Mouse (Mus musculus): ENCODE measurements at regions not wholly inside any gene's neighbourhood (a gene's known extent, or its start where the extent isn't known, plus 50 kb on each side); places are given as distances from the start of the nearest gene placed in this dataset.

DNA sequence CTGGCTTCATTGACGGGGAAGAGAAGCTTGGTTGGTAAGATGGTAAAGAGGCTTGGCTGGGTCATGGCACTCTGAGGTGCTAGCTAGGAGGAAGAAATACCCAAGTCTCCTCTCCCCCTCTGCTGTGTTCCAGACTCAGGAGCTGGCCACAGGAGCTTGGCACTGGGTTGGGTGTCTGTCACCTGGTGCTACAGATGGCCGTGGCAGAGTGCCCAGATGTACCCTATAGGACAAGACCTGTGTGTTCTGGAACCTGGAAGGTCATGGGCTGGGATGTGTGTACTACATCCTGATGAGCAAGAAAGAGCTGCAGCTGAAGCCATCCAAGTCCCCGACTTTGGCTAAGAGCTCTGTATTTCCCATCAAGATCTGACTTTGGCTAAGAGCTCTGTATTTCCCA, 72.4 kb downstream of the Nupl2 start:
- no peak for DNase-seq

- DNase-seq: no peak
Observed at GRCm38 (mm10) chr5:24239006-24239405, 74.2 kb downstream of the Nupl2 start.

DNA sequence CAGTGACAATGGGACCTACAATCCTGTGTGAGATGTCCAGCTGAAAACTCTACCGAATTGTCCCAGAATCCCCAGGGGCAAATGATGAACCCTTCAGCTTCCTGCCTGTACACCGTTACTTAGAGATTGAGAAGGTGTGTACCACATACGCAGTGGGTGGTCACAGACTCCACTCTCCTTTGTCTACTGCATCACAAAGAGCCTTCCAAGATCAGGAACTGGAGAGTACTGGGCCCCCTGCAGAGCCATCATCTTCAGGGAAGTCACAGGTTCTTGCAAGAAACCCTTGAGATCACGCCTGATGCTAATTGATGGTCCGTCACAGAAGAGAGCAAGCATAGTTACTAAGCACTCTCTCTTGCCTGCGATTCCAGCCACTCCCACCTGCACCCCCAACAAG, 79.4 kb downstream of the Nupl2 start:
- DNase-seq: no peak

DNA sequence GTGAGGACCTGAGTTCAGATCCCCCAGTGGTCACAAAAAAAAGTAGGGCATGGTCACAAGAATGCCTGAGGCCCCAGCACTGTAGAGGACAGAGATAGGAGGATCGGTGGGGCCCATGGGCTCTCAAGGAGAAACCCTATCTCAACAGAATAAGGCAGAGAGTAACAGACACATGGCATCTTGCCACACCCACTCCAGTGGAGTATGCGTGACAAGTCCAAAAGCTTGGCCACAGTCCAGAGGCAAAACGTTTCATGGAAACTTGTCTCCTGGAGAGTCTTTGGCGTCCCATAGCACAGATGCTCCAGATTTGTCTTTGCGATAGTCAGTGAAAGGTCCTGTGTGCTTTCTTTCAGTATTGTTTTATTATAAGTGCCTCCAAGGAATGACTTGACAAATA, 90.7 kb downstream of the Nupl2 start:
- DNase-seq: no peak

- peak; percentile 55 for DNase-seq
Observed at GRCm38 (mm10) chr5:24261098-24261497, 90.3 kb downstream of the Kcnh2 start.

DNA sequence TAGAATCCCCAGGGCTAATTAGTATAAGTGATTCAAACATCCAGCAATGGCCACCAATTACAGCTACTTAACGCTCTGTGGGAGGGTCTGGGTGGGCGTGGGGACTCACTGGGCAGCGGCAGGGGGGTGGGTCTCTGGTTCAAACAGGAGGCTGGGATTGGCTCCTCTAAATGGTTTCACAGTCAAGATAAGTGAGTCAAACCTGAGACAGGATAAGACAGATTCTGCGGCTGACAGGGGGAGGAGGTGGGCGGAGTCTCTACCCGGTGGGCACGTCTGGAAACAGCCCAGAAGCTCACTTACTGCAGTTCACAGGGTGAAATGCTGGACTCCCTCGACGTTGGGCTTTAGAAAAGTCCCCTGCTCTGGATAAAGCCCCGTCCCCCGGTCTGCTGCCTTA, 89.3 kb downstream of the Kcnh2 start:
- no peak for DNase-seq

DNA sequence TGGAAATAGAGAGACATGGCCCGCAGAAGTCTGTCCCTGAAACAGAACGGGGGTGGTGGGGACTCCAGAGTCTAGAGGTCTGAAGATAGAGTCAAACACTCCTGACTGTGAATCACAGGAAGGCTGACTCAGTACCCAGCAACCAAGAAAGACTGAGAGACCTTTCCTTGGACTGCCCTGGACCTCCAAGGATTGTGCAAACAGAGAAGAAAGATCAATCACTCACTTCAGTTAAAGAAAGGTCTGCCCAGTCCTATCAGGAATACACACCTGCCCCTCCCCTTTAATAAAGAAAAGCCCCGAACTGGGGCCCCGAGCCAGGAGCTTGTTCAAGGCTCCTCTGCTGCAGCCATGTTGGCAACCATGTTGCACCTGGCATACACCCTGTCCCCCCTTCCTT, 87.3 kb downstream of the Kcnh2 start:
- DNase-seq: no peak

- DNase-seq: no peak
Observed at GRCm38 (mm10) chr5:24265431-24265830, 86.0 kb downstream of the Kcnh2 start.

DNA sequence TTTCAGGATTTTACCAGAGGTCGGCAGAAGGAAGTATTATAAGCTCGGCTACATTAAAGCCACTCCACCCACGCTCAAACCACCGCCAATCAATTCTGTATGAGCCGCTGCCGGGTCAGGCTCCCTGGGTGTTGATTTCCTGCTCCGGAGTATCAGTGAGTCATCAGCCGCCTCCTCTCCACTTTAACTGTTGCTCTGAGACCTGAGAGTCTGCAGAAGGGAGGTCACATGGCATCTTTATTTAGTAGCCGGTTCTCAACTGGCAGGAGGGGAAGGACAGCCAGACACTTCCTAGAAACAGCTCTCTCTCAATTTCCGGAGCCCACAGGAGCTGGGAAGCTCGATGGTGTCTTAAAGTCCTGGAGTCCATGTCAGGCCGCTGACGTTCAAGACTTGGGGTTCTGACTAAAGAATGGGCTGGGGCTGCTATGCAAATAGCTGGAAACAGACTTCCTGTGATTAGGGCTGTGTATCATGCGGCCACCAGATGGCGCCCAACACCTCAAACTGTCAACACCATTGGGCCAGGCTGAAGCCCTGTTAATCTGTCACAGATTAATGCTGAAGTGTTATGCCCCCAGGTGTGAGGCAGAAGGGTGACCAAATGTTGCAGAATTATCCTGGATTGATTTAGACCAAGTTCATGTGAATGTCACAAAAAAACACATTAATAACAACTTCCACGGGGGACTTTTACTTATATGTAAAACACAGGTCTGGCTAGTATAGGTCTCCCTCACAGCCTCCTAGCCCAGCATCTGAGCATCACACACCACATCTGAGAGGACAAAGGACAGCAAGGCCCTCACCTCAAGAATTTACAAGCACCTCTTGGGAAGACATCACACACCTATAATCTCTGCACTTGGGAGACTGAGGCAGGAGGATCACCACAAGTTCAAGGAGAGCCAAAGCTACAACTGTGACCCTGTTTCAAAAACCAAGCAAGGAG, 84.8 kb downstream of the Kcnh2 start:
- DNase-seq: peak; percentile 77

All from adrenal gland, adult 8-10 months (tissue).